Mouse (Mus musculus): ENCODE data around the gene Psmd1. TPM values are rescaled to one million over a fixed set of nuclear protein-coding genes. Genes with fewer than 3 reads are reported as not detected.

The Psmd1 gene
- total RNA-seq, 1 experiment from 2014 or later, result 107 TPM

DNA sequence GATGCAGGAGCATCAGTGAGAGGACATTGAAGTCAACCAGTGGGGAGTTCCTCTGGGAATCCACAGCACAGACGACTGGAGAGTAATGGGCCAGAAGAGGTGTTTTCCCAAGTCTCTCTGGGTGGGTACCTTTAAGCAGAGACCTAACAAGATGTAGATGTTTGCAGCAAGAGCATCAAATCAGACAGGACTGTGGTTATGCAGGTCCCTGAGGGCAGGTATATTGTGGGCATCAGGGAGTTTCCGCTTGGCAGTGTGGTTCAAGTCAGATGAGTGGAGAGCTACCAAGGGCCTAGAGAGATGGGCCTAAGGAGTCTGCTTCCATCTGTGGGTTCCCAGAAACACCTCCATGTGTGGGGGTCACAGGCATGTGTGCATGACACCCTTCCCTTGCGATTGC is 91.9 kb downstream of the Psmd1 start:
- no peak for DNase-seq

DNA sequence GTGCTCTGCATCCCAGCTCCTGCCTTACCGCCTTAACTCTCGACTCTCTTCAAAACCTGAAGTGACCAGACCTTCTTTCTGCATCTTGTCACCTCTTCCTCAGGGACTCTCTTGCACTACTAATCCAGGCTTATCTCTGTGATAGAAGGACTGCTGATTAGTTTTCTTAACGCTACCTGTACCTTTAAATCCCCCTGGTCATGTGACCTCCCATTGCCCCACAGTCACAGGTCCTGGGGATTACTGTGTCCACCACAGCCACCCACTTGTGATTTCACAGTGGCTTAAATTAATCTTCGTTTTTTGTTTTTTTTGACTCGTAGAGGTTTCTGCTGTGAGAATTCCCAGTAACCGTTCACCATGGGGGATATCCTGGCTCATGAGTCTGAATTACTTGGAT is 92.4 kb downstream of the Psmd1 start:
- DNase-seq, result no peak

DNA sequence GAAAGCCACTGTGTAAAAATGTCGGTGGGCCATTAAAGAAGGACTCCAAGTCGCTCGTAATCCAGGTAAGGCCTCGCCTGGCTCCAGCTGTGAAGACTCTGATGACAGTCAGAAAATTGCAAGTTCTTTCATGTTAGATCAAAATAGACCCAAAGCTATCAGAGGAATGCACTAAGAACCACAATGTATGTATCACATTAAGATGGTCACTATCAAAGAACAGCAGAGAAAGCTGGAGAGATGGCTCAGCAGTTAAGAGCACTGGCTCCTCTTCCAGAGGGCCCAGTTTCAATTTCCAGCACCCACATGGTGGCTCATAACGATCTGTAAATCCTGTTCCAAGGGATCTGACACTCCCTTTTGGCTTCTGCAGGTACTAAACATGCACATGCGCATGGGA is 95.9 kb downstream of the Psmd1 start:
- no peak for DNase-seq

DNA sequence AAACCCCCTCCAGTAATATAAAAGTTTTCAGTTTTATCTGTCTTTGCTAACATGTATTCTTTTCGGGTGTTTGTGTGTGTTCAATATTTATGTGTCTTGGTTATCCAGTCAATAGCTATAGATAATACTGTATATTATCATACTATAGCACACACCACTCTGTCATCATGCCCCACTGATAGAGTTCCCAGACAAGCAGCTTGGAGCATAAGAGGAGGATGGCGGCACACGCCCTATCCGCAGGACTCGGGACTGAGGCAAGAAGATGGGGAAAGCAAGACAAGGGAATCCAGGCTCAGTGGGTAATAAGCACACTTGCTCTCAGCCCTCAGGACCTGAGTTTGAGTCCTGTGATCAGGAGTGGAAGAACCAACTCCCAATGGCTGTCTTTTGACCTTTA is 96.3 kb downstream of the Psmd1 start:
- no peak for DNase-seq

DNA sequence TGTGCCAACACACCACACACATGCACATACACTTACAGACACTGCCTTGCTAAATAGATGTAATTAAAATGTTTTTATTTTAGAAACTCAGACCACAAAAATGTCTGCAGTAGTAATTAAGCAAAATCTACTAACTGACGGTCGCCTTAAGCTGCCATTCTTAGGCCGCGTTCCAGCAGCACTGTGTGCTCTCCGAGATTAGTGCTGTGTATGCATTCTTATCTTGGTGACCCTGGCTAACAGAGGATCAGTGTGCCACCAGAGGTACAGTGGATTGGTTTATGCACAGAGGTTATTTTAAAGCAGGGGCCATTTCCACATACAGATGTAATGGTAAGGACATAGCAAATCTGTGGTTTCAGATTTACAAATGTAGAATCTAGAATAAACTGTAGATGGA is 96.9 kb downstream of the Psmd1 start:
- no peak for DNase-seq

DNA sequence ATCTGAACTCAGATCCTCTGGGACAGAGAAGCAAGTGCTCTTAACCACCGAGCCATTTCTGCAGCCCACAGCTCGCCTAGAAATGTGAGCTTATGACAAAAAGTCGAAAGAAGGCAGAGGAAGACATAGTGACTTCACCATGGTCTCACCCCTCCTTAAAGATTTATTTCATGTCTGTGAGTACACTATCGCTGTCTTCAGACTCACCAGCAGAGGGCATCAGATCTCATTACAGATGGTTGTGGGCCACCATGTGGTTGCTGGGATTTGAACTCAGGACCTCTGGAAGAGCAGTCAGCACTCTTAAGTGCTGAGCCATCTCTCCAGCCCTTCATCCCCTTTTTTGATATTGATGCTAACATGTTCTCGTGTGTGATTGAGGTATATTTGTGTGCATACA is 110.4 kb downstream of the Psmd1 start:
- no peak for DNase-seq

DNA sequence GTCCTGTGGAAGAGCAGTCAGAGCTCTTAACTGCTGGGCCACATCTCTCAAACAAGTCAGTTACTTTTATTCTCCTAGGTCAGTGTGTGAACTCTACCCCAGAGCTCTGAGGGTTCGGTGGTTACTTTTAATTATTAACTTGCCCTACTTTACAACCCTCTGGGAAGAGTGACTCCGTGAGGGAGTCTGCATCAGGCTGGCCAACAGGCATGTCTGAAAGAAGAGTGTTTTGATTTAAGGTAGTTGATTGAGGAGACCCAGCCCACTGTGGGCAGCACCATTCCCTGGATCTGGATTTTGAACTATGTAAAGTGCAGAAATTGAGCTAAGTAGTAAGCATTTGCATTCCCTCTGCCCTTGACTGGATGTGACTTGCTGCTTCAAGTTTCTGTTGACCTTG is 111.9 kb downstream of the Psmd1 start:
- DNase-seq, result no peak

DNA sequence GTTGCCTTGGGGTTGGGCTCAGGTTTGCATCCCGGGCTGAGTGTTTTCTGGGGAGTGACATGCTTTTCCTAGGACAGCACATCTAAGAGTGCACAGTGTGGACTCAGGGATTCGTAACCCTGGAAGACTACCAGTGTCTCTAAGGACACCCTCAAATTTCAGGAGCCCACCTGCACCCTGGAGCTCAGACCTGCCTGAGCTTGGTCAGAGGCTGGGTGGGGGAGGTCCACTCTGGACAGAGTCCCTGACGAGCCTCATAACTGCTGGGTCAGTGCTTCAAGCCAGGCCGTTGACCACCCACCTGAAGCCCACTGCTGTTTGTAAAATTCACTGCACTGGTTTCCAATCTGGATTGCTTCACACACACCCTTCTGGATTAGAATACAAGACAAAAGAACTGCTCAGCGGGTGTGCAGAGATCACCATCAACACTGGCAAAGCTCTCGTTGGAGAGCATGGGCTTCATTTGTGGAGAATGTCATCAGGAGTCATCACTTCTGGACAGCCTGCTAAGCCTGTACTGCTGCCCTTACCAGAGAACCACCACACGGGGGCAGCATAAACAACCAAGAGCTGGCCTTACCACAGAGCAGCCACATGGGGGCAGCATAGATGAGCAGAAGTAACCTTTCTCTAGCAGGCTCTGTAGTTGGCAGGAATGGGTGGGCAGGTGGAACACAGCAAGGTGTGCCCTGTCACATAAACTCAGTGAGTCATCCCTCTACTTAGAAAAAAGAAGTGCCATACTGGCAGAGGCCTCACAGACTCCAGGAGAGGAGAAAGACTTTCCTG is 114.5 kb downstream of the Psmd1 start:
- DNase-seq, result peak; percentile 91

DNA sequence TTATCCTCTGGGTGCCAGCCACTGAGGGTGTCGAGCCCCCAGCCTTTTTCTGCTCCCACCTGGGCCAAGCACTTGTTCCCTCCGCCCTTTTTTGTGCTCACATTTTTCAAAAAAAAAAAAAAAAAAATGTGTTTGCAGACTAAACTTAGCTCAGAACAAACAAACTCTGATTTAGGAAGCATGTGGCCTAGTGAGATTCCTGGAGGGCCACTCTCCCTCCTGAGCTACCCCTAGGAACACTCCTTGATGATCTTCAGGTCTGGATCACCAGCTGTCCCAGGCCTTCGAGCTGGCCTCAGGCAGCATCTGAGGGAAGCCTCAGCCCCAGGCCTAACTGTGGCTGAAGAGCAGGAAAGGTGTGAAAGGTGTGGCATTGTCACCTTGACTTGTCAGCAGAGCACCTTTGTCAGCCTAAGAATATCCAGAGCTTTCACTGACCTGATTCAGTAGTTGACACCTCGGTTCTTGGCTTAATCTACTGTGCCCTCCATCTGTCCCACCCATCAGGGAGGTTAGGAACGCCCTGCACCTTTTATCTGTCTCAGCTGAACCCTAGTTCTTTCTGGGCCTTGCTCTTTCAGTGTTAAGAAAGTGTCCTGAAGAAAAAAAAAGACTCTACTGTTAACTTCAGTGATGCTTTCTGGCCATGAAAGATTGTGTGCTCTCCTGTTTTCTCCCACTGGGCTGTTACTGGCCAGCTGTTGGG is 118.0 kb downstream of the Psmd1 start:
- DNase-seq, result no peak

DNA sequence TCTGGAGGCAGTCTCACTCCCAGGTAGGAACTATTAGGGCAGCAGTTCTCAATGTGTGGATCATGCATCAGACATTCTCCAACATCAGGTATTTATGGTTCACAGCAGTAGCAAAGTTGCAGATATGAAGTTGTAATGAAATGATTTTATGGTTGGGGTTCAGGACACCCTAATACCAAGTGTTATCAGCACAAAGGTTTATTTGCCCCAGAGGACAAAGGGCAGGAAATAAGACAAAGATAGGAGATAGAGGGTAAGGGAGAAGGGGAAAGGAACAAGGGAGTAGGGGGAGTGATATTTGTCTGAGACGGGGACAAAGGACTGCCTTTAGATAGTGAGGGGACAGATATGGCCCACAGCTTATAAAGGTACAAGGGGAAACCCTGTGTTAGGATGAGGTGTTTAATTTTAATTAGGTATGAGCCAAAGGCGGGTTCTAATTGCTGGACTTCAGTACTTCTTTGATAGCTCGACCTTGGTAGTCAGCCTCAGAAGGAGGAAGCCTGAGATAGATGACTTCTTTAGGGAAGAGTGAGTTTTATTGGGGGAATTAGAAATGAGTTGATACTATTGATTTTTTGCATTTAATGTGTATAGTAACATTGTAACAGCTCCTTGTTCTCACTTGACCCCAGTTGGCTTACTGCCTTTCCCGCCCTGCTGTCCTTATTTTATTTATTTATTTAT is 119.5 kb downstream of the Psmd1 start:
- no peak for DNase-seq

DNA sequence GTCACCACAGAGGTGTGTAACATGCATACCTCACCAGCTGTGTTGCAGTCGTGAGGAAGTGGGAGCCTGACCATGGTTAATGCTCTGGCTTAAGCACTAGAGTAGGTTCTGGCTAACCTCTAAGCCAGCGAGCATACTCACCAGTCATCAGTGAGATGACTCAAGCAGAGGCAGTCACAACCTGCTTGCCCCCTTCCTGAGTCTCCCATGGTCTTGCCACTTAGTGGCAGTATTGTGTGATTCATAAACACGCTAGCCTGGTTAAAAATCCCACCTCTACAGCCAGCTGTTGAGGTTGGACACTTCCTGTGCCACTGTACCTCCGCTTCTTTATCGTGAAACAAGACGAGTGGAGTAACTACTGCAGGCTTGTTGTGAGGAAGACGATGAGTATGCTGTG is 122.6 kb downstream of the Psmd1 start:
- no peak for DNase-seq

DNA sequence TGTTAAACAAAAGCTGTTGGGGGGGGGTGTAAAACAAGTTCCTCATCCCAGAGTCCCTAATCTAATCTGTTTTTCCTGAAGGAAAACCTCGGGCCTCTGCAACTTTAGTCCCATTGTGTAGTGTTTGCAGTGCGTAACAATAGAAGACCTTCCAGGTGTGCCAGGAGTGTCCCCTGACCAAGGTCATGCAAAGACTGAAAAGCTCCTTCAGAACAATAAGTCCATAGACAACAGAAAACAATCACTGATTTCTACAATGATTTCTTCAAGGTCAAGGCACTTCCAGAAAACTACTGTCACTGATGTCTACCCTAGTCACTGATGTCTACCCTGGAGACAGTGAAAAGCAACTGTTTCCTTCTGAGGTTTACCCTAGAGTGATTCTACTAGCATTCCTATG is 123.7 kb downstream of the Psmd1 start:
- DNase-seq, result no peak

DNA sequence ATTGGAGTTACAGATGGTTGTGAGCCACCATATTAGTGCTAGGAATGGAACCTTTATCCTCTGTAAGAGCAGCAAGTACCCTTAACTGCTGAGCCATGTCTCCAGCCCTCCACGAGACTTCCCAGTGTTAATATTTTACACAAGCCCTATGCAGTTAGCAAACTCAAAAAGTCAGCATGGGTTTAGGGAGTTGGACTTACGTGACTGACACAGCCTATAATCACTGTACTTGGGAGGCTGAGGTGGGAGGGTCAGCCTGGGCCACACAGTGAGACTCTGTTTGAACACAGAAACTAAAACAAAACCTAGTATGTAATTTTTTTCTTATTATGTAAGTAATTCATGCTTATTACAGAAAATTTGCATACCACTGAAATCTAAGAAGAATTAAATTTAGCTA is 124.1 kb downstream of the Psmd1 start:
- no peak for DNase-seq

Other genes starting within 250 kb of the Psmd1 start
- gene Itm2c, start 170.1 kb upstream of the Psmd1 start, total RNA-seq (2021), result 329 and 361 TPM in 2 replicates
- 0.15 TPM in 1 of 2 replicates, not detected in the other for gene 4933407L21Rik, start 135.9 kb upstream of the Psmd1 start, total RNA-seq (2021)
- 3.0 and 3.4 TPM in 2 replicates for gene Gpr55, start 103.4 kb upstream of the Psmd1 start, total RNA-seq (2021)
- not detected in 2 replicates for gene Spata3, start 47.6 kb upstream of the Psmd1 start, total RNA-seq (2021)
- 0.23 and 3.4 TPM in 2 replicates for gene 2810459M11Rik, start 18.5 kb upstream of the Psmd1 start, total RNA-seq (2021)
- not detected in 2 replicates for gene Htr2b, start 47.6 kb downstream of the Psmd1 start, total RNA-seq (2021)
- 1.4 and 3.3 TPM in 2 replicates for gene Gm21972, start 69.2 kb downstream of the Psmd1 start, total RNA-seq (2021)
- gene Armc9, start 90.4 kb downstream of the Psmd1 start, total RNA-seq (2021), result 8.3 and 10.6 TPM in 2 replicates
- 0.19 and 0.56 TPM in 2 replicates for gene B3gnt7, start 238.4 kb downstream of the Psmd1 start, total RNA-seq (2021)